Mouse (Mus musculus): ENCODE measurements around the gene Efhd1.

Gene Efhd1

DNA sequence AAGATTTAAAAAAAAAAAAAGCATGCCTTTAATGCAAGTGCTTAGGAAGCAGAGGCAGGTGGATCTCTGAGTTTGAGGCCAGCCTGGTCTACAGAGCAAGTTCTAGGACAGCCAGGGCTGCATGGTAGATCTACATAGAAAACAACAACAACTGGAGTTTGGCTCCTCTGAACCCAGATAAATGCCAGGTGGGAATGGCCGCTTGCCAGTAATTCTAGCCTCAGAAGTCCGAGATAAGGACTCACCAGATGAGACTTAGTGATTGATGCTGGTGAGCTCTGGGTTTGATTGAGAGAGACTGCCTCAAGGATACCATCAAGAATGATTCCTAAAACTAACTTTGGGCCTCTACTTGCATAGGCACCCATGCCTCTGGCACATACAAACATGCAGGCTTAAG, 86.4 kb downstream of the Efhd1 start:
- TF ChIP-seq CTCF (conservative IDR thresholded peaks at IDR 0.05; ENCODE audit: low read length) = no peak
- no peak for TF ChIP-seq POU5F1 (IDR thresholded peaks at IDR 0.05; ENCODE audit: borderline replicate concordance, low read length)
- no peak for TF ChIP-seq NANOG (IDR thresholded peaks at IDR 0.05; ENCODE audit: borderline replicate concordance, low read length)
- Histone ChIP-seq H3K4me3 (replicated peaks; ENCODE audit: low read length) (no peak overlapping the region), H3K9me3 (ENCODE audit: low read length) (no peaks in the 10 kb centered on the region), H3K36me3 (ENCODE audit: insufficient read depth, low read length) (peaks cover 57% of the 10 kb centered on the region), H3K27me3 (ENCODE audit: insufficient read depth, low read length) (no peaks in the 10 kb centered on the region), H3K4me1 (replicated peaks; ENCODE audit: low read depth, low read length) (peaks cover 33% of the 10 kb centered on the region)

DNA sequence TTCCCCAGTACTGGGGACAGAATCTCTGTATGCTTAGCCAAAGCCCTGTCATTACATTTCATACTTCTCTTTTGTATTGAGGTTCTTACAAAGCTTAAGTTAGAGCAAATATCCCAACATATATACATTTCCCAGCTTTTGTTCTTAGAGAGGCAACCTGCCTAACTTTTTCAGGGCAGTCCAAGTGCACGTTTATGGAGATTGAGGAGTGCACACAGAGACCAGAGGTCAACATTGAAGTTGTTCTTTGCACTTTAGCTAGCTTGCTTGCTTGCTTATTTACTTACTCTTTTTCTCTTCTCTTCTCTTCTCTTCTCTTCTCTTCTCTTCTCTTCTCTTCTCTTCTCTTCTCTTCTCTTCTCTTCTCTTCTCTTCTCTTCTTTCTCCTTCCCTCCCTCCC, 96.1 kb downstream of the Efhd1 start:
- Histone ChIP-seq H3K27me3 (ENCODE audit: insufficient read depth, low read length) (no peaks in the 10 kb centered on the region), H3K36me3 (ENCODE audit: insufficient read depth, low read length) (peaks cover 35% of the 10 kb centered on the region), H3K4me1 (replicated peaks; ENCODE audit: low read depth, low read length) (peaks cover 13% of the 10 kb centered on the region), H3K4me3 (replicated peaks; ENCODE audit: low read length) (no peak overlapping the region), H3K9me3 (ENCODE audit: low read length) (no peaks in the 10 kb centered on the region)
- TF ChIP-seq CTCF (conservative IDR thresholded peaks at IDR 0.05; ENCODE audit: low read length) = no peak
- TF ChIP-seq NANOG (IDR thresholded peaks at IDR 0.05; ENCODE audit: borderline replicate concordance, low read length) = no peak
- no peak for TF ChIP-seq POU5F1 (IDR thresholded peaks at IDR 0.05; ENCODE audit: borderline replicate concordance, low read length)

Measured in E14TG2a.4 (cell line).